Mouse (Mus musculus) neutrophil, adult 65 days (primary cell): ENCODE data around the gene Fam83d. TPM values are rescaled to one million over a fixed set of nuclear protein-coding genes. Genes with fewer than 3 reads are reported as not detected.

Experiments used
- total RNA-seq: library from RNA; stranded (reverse); gene quantifications from 2 replicates; pipeline ENCODE4 v1.2.4, GENCODE M21; 2023

Gene Fam83d
- total RNA-seq: 7.9 and 8.2 TPM in 2 replicates

DNA sequence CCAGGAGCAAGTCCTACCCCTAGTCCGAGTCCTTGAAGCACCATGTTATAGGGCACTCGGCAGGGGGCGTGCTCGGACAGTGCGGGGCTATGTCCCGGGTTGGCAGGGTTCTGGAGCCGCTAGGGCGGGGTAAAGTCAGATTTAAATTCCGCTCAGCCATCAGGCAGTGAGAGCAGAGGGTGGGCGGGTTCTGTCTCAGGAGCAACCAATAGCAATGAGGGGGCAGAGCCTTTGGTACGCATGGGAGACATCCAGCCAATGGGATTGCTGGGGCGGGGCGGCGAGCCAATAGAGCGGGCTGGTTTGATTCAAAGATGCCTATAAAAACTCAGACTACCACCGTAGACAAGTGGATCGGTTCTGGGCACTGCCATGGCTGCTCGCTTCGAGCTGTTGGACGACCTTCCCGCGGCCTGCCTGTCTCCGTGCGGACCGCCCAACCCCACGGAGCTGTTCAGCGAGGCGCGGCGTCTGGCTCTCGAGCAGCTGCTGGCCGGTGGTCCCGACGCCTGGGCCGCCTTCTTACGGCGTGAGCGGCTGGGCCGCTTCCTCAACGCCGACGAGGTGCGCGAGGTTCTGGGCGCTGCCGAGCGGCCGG lies at the start of gene Fam83d:
Gene Fam83d, plus strand, starts transcription at position 352 of the 598 bp plus-strand sequence.

DNA sequence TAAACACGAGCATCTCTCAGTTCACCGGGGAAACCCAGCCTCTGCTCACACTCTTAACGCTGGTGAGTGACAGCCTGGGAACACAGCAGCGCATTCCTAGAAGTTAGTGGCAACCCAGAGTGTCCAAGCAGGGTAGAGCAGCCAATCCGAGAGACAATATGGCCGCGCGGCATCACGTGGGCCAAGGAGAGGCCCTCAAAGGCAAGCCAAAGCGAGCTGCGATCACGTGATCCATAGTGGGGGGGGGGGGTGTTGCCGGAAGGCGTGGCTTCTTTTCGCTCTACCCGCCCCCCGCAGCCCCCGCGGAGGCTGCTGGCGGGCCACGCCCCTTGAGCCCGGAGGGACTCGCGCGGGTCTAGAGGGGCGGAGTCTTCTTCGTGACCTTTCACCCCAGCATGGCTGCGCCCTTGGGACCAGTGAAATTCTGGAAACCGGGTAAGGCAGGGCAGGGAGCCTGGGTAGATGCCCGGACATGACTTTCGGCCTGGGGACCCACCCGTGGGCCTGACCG lies 26.7 kb downstream of the Fam83d start, which contains the start of gene Dhx35:
Gene Dhx35, plus strand, starts transcription at position 314 of the 511 bp plus-strand sequence.

Other genes with a start within 250 kb of the Fam83d start
- gene Slc32a1, start 157.3 kb upstream of the Fam83d start, total RNA-seq: 0.38 and 0.41 TPM in 2 replicates
- gene Actr5, start 143.2 kb upstream of the Fam83d start, total RNA-seq: 24.6 and 34.5 TPM in 2 replicates
- 2.0 and 3.2 TPM in 2 replicates for gene Ppp1r16b, start 102.7 kb upstream of the Fam83d start, total RNA-seq
- gene Dhx35, start 26.7 kb downstream of the Fam83d start, total RNA-seq: 6.1 and 13.0 TPM in 2 replicates